Mouse (Mus musculus) heart, adult 11 months (tissue): ENCODE data around the gene Spdye4b.
"Not testable (repeated sequence)": the region's sequence is repeated elsewhere in the genome, so short reads cannot be mapped to it uniquely, and the experiment has no call there.

Source experiments
- DNase-seq: peaks from one replicate; pipeline ENCODE4 v3.0.0; 2022

The Spdye4b gene

GRCm38 (mm10) chr5:143180255-143181076, at the start of gene Spdye4b, which contains the start of gene Rbak:
Gene Spdye4b, plus strand, starts transcription at chr5:143181017.
Gene Rbak, minus strand, starts transcription at chr5:143180775.
- peak; percentile 99 for DNase-seq

GRCm38 (mm10) chr5:143132935-143133514, 47.8 kb upstream of the Spdye4b start:
- no peak for DNase-seq

GRCm38 (mm10) chr5:143134216-143135010, 46.4 kb upstream of the Spdye4b start:
- DNase-seq, result not testable (repeated sequence)

- no peak for DNase-seq
Observed at GRCm38 (mm10) chr5:143135042-143135441, 45.8 kb upstream of the Spdye4b start.

DNA sequence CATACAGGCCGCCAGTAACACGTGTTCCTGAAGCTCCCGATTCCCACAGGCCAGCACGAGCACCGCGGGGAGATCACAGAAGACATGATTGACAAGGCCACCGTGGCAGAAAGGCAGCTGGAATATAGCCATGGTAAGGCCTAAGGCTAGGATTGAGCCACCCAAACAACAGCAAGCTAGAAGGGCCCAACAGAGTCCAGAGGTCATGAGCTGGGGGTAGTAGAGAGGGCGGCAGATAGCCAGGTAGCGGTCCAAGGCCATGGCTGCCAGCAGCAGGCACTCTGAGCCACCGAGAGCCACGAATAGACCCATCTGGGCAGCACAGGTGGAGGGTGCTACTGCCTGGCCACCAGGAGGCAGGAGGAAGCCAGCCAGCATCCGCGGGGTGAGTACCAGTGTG, 43.2 kb upstream of the Spdye4b start:
- DNase-seq, result peak; percentile 87

- DNase-seq, result peak; percentile 88
Observed at GRCm38 (mm10) chr5:143147481-143147880, 33.3 kb upstream of the Spdye4b start, which contains the start of gene Olfr718-ps1. Gene Olfr718-ps1, minus strand, starts transcription at chr5:143147581.

GRCm38 (mm10) chr5:143148661-143149060, 32.2 kb upstream of the Spdye4b start:
- DNase-seq, result no peak

DNA sequence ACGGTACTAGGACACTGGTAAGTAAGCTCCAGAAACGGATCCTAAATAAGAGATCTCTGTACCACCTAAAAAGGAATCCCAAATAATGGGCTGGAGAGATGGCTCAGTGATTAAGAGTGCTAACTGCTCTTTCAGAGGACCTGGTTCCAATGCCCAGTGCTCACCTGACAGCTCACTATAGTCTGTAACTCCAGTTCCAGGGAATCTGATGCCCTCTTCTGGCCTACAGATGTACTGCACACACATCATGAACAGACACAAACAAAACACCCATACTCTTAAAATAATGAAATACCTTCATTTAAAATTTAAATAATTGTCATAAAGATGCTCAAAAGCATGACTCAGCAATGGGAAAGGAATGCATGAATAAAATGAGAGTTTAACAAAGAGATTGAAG, 31.3 kb upstream of the Spdye4b start:
- no peak for DNase-seq

DNA sequence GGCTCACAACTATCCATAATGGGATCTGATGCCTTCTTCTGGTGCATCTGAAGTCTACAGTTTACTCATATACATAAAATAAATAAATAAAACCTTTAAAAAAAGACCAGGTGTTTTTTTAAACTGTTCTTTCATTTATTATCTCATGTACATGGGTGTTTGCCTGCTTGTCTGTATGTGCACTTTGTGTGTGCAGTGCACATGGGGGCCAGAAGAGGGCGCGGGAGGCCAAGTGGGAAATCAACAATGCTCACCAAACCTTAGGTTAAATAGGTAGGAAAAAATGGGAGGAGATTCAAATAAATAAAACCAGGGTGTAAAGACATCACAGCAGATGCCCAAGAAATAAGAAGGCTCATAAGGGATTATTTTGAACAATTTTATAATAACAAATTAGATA, 30.8 kb upstream of the Spdye4b start:
- DNase-seq, result no peak

GRCm38 (mm10) chr5:143153756-143154155, 27.1 kb upstream of the Spdye4b start:
- no peak for DNase-seq

GRCm38 (mm10) chr5:143155534-143155933, 25.3 kb upstream of the Spdye4b start:
- no peak for DNase-seq

- no peak for DNase-seq
Observed at GRCm38 (mm10) chr5:143165508-143166070, 15.2 kb upstream of the Spdye4b start.

DNA sequence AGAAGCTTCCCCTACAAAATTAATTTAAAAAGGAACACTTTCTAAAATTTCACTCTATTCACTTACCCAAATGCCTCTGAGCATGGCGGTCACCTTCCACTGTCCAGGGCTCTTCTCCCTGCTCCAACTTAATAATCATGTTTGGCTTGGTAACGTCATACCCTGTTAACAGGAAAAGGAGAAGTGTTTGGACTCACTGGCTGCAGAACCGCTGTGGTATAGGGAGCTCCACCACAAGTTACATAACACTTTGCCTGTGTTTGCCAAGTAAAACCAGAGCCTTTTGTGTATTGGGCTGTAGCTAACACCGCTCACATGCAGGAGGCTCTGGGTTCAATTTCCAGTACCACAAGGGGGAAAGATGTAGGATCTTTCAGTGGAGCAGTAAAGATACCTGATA, 4.8 kb upstream of the Spdye4b start:
- DNase-seq, result no peak

DNA sequence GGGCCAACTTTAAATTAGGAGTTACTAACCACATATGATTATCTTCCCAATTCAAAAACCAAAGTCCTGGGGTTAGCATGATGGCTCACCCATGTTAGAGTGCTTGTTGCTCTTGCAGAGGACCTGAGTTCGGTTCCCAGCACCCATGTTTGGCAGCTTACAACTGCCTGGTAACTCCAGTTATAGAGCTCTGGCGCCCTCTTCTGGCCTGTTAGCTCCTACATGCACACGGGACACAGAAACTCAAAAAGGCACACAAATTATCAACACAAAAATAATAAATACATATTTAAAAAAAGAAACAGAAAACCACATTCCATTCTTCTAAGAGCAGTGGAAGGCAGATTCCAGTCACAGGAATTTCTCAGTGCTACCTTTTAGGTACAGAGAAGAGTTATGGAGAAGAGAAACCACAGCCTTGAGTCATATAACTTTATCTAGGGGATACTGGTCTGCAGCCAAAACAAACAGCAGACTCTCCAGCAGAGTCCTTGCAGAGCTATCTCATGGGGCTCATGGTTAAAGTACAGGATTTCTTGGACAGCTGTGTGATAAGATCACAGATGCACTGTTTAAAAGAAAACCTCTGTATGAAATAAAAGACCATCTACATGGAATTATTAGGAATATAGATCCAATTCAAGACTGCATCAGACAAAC, 3.1 kb upstream of the Spdye4b start:
- DNase-seq, result no peak

- DNase-seq, result no peak
Observed at GRCm38 (mm10) chr5:143179179-143179578, 1.6 kb upstream of the Spdye4b start.

- DNase-seq, result not testable (repeated sequence)
Observed at GRCm38 (mm10) chr5:143188014-143188413, 7.2 kb downstream of the Spdye4b start.

DNA sequence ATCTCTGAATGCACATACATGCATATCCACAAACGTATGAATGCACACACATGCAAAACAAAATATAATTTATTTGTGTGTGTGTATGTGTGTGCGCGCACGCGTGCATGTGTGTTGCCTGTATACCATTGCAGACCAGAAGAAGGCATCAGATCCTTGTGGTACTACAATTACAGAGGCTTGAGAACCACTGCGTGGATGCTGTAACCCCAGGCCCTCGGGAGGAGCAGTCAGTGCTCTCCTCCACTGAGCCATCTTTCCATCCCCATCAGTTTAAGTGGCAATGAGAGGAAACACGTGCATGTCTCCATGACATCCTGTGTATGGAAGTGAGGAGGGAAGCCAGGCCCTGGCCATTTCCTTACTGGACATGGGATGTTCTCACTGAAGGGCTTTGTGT, 12.0 kb downstream of the Spdye4b start:
- peak; percentile 54 for DNase-seq

- DNase-seq, result peak; percentile 52
Observed at GRCm38 (mm10) chr5:143194747-143195146, 13.9 kb downstream of the Spdye4b start.

DNA sequence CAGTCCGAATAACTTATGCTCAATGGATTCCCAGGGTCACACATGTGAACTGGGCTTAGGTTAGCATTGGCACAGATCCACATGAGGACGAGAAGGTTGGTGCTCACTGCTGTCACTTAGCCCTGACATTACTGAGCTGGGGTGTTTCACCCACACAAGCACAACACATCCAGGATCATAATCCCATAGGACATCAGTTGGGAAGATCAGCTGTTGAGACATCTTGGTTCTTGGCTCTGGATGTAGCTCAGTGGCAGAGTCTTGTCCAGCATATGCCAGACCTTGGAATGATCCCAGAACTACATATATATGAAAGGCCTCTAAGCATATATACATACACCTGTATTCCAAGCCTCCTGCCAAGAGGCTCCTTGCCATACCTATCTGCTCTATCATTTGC, 14.3 kb downstream of the Spdye4b start:
- DNase-seq, result no peak

DNA sequence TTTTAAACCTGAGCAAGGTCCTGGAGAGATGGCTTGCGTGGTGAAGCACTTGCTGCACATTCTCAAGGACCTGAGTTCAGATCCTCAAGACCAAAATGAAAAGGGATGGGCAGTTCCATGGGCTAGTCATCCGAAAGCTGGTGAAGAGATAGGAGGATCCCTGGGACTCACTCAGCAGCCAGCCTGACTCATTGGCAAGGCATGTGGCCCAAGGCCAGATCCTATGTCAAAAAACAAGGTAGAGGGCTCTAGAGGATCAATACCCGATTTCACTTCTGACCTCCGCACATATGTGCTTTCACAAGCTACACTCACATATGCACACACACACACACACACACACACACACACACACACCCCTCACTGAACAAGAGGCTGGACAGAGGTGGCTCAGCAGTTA, 15.7 kb downstream of the Spdye4b start:
- peak; percentile 64 for DNase-seq

- peak; percentile 58 for DNase-seq
Observed at GRCm38 (mm10) chr5:143205015-143205414, 24.2 kb downstream of the Spdye4b start.

DNA sequence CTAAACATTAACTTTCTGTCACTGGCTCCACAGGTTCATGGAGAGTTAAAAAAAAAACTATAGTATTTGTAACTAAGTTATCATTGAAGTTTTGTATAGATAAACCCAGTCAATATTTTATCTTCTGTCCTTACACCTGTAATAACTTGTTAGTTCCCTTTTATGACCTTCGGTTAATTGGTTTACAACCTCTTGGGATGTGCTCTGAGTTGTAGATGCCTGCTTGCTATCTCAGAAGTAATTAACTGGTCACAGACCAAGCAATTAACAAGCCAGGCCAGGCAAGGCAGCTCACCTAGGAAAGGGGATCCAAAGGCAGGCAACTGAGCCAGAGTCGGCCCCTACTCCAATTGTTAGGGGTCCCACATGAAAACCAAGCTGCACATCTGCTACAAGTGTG, 33.0 kb downstream of the Spdye4b start:
- no peak for DNase-seq

- DNase-seq, result no peak
Observed at GRCm38 (mm10) chr5:143220996-143221395, 40.2 kb downstream of the Spdye4b start.
